Mouse (Mus musculus) adipose tissue, adult 10 weeks (tissue): ENCODE results near the gene Gm44790. TPM values are rescaled to one million over a fixed set of nuclear protein-coding genes. Genes with fewer than 3 reads are reported as not detected.

Experiments
- polyA plus RNA-seq: library from polyadenylated mRNA; stranded (reverse); fragments of 350-450 nt; fragmentation: Illumina TruSeq; extraction: RNeasy Lipid Tissue Mini Kit (QIAGEN cat#74804); gene quantifications from one replicate; pipeline ENCODE4 v1.2.3, GENCODE M21; 2014; ENCODE audit warnings: low read depth, low replicate concordance

Gene Gm44790
- not detected for polyA plus RNA-seq

DNA sequence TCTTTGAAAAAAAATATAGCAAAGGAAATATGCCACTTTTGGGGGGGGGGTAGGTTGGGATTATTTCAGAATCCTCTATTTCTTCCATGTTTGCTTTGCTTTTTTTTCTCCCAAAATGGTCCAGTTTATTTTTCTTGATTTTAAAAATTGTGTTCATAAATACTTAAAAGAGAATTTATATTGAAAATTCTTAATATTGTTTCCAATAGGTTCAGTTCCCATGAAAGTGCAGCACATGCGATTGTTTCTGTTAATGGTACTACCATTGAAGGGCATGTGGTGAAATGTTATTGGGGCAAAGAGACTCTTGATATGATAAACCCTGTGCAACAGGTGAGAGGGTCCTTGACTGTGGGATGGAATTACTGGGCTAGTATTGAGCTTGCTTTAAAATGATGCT is at the start of gene Gm44790:
TSS of gene Gm44790 (plus strand) at position 301 of the 400 bp plus-strand sequence.

DNA sequence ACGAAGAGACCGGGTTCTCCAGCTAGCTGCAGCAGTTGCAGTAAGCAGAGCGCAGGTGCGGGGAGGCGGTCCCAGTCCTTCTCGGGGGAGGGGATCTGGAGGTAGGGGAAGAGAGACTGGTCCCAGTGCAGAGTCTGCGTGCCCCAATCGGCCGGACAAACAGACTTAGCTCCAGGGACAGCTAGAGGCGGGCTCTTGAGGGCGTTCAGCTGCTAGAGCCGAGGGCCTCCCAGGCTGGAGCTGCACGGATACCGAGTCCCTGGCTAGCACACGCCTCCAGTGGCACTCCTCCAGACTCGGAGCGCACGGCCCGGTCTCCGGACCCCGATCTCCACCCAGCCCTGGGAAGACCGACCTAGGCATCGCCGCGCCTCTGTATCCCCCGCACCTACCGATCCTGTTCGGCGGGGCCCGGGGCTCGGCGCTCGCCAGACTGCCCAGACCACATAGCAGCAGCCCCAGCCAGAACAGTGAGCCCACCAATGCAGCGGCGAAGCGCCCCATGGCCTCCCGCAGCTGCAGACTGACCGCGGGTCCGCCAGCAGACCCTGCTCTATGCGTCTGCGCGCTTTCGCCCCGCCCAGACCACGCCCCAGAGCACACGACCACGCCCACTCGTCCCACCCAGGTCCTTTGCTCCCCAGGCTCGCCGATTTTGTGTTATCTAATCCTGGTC is 29.7 kb upstream of the Gm44790 start, which contains the start of gene Pcyox1:
TSS of gene Pcyox1 (minus strand) at position 574 of the 676 bp plus-strand sequence.

DNA sequence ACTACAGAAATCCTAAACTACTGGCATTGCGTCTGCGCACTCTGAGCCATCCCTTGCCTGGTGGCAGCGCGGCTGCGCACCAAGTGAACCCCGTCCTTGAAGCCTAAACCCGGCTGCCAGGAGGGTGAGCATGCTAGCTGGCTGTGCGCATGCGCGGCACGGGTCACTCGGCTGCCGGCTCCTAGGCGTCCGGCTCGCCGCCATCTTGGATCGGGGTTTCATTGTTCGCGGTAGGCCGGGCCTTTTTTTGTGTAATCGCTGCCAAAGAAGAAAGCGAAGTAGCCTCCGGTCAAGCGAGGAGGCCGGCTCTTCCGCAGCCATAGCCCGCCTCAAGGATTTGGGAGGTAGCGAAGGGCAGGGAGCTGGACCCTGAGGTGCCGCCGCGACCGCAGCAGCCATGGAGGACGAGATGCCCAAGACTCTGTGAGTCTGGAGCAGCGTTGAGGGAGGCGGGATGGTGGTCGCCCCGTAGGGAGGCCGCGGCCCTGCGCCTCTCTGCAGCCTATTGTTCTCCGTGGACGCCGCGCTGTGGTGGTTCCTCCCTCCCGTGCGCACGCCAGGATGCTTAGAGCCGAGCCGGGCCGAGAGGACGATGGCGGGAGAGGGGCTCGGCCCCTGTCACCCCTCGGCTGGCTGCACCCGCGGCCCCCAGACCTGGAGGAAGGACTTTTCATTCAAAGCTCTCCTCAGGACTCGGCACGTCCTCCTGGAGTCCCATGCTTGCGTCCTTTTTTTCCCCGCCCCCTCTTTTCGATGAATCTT is 22.2 kb upstream of the Gm44790 start, which contains the start of gene Tia1:
TSS of gene Tia1 (plus strand) at position 120 of the 762 bp plus-strand sequence.

DNA sequence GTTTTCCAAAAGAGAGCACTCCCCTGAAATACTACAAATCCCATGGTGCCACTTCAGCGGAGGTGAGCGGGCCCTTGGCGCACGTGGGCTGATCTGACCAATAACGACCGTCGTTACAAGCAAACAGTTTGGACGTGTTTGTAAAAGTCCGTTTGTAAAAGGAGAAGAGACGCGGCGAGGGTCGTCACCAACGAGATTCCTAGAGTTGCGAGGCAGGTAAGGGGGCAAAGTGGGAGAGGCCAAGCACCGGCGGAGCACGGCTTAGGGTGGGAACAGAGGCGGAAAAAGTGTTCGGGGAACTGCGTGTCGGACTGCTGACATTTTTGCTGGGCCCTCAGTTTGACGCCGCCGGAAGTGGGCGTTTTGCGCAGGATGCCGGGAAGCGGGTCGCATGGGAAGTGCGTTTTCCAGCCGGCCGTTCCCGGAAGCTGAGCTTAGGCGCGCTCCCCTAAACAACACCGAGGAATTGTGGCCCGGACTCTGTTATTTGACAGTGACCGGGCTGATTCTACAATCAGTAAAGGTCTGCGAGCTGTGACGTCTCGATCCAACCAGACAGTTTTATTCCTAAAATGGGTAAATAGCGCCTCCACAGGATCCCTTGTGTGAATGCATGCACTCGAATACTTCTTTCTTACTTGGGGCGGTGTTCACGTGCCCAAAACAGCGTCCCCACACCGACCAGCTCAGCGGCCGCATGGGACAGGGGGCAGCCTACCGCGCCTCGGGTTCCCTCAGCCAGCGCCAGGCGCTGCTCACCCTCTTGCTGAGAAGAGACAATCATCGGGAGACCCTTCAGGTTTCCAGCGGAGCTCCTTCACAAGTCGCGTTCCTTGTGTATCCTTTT is 12.0 kb downstream of the Gm44790 start, which contains the start of gene C87436:
TSS of gene C87436 (plus strand) at position 103 of the 847 bp plus-strand sequence.

Other genes with a start within 250 kb of the Gm44790 start
- 5.6 TPM for gene Tgfa, start 231.4 kb upstream of the Gm44790 start, polyA plus RNA-seq
- 34.9 TPM for gene Fam136a, start 61.0 kb upstream of the Gm44790 start, polyA plus RNA-seq
- 96.0 TPM for gene Snrpg, start 55.4 kb upstream of the Gm44790 start, polyA plus RNA-seq
- gene Pcyox1, start 29.5 kb upstream of the Gm44790 start, polyA plus RNA-seq = 91.8 TPM
- 40.1 TPM for gene Tia1, start 22.4 kb upstream of the Gm44790 start, polyA plus RNA-seq
- 18.0 TPM for gene C87436, start 11.7 kb downstream of the Gm44790 start, polyA plus RNA-seq
- 150 TPM for gene Pcbp1, start 99.7 kb downstream of the Gm44790 start, polyA plus RNA-seq
- gene Asprv1, start 201.5 kb downstream of the Gm44790 start, polyA plus RNA-seq = 0.66 TPM
- gene Mxd1, start 242.5 kb downstream of the Gm44790 start, polyA plus RNA-seq = 5.6 TPM